ENCODE assay signal across 8 mouse cellular contexts in genomic region chr12:111769816-111770577, GRCm38 (mm10). TPM values are rescaled to one million over a fixed set of nuclear protein-coding genes. Genes with fewer than 3 reads are reported as not detected.
DNase-seq lines count a peak whose midpoint lies in the region; ATAC-seq lines count a peak whose summit lies in the region.

No protein-coding gene starts in this region.

- peak overlapping the region; percentile 67 for H3K27ac ChIP-seq in hindbrain, embryonic 13.5 days
- H3K27ac ChIP-seq in hindbrain, embryonic 11.5 days (ENCODE audit: low read depth, low read length): no peak overlapping the region
- peak overlapping the region; percentile 36; the same call in 1 of the 2 replicates for H3K27ac ChIP-seq in brown adipose tissue, adult 24 weeks (replicated peaks; ENCODE audit: low read depth, low read length)
- peak overlapping the region; percentile 68 for H3K27ac ChIP-seq in limb, embryonic 15.5 days

- H3K9ac ChIP-seq in hindbrain, embryonic 13.5 days: peak overlapping the region; percentile 13; the same call in 1 of the 2 replicates
- H3K9ac ChIP-seq in hindbrain, embryonic 11.5 days (ENCODE audit: low read depth, low read length): no peak overlapping the region
- no peak overlapping the region for H3K9ac ChIP-seq in limb, embryonic 15.5 days

- H3K27me3 ChIP-seq in hindbrain, embryonic 13.5 days: no peaks in the 10 kb centered on the region
- H3K27me3 ChIP-seq in hindbrain, embryonic 11.5 days (ENCODE audit: control insufficient read depth, insufficient read depth, low read length): no peaks in the 10 kb centered on the region
- no peaks in the 10 kb centered on the region for H3K27me3 ChIP-seq in limb, embryonic 15.5 days

- H3K4me1 ChIP-seq in hindbrain, embryonic 13.5 days (replicated peaks): peaks cover 58% of the 10 kb centered on the region
- H3K4me1 ChIP-seq in hindbrain, embryonic 11.5 days (replicated peaks; ENCODE audit: control insufficient read depth, insufficient read depth, low read length): peaks cover 11% of the 10 kb centered on the region
- H3K4me1 ChIP-seq in brown adipose tissue, adult 24 weeks (ENCODE audit: control insufficient read depth, insufficient read depth, insufficient read length, low read length): peaks cover 20% of the 10 kb centered on the region
- peaks cover 24% of the 10 kb centered on the region for H3K4me1 ChIP-seq in limb, embryonic 15.5 days

- H3K9me3 ChIP-seq in hindbrain, embryonic 13.5 days: no peaks in the 10 kb centered on the region
- no peaks in the 10 kb centered on the region for H3K9me3 ChIP-seq in hindbrain, embryonic 11.5 days (ENCODE audit: control insufficient read depth, low read length)
- H3K9me3 ChIP-seq in limb, embryonic 15.5 days: no peaks in the 10 kb centered on the region

- no peak for DNase-seq in hindbrain, embryonic 11.5 days (ENCODE audit: low spot score)
- peak; percentile 60 for DNase-seq in brain, adult 2 months (ENCODE audit: low read depth, low spot score)
- DNase-seq in right cerebral cortex, postnatal 10 days (ENCODE audit: low spot score in 2 of 2): no peak
- no peak for DNase-seq in left cerebral cortex, adult 18-20 months (ENCODE audit: low spot score in 2 of 2)
- no peak for DNase-seq in cerebellum, postnatal 14 days

- WGBS in hindbrain, embryonic 13.5 days: 60% methylated on average over 8 of the region's 9 CpGs
- 71% methylated on average over 8 of the region's 9 CpGs for WGBS in hindbrain, embryonic 11.5 days
- 63% methylated on average over 8 of the region's 9 CpGs for WGBS in limb, embryonic 15.5 days

- no peak overlapping the region for H3K4me3 ChIP-seq in hindbrain, embryonic 13.5 days
- H3K4me3 ChIP-seq in hindbrain, embryonic 11.5 days (ENCODE audit: low read depth, low read length): no peak overlapping the region
- H3K4me3 ChIP-seq in brown adipose tissue, adult 24 weeks (ENCODE audit: insufficient read depth, low read depth, low read length): no peak overlapping the region
- no peak overlapping the region for H3K4me3 ChIP-seq in limb, embryonic 15.5 days

- peaks cover 32% of the 10 kb centered on the region for H3K36me3 ChIP-seq in hindbrain, embryonic 13.5 days
- peaks cover 10% of the 10 kb centered on the region; the same call in 1 of the 2 replicates for H3K36me3 ChIP-seq in hindbrain, embryonic 11.5 days (ENCODE audit: control insufficient read depth, insufficient read depth, low read length)
- H3K36me3 ChIP-seq in limb, embryonic 15.5 days: peaks cover 32% of the 10 kb centered on the region

- peak; percentile 44; the same call in 1 of the 2 replicates for ATAC-seq in hindbrain, embryonic 13.5 days (ENCODE audit: low FRiP score)
- no peak for ATAC-seq in hindbrain, embryonic 11.5 days (ENCODE audit: low FRiP score)
- no peak for ATAC-seq in limb, embryonic 15.5 days (ENCODE audit: insufficient number of reproducible peaks, low FRiP score, low TSS enrichment, low read depth)

- H3K4me2 ChIP-seq in hindbrain, embryonic 13.5 days: no peak overlapping the region
- H3K4me2 ChIP-seq in hindbrain, embryonic 11.5 days (replicated peaks; ENCODE audit: low read depth, low read length): no peak overlapping the region
- no peak overlapping the region for H3K4me2 ChIP-seq in limb, embryonic 15.5 days

RNA-seq across cellular contexts. Expression of gene Klc1, which starts 11.3 kb away (rescaled TPM):
- 571 and 589 TPM in 2 replicates for polyA plus RNA-seq in hindbrain, embryonic 13.5 days (2015; fragmentation: Nextera tagmentation; extraction: Ambion mirVana)
- 345 and 366 TPM in 2 replicates for polyA plus RNA-seq in hindbrain, embryonic 11.5 days (2014; fragmentation: Nextera tagmentation; extraction: Ambion mirVana)
- 20.6 and 63.5 TPM in 2 replicates for polyA plus RNA-seq in brown adipose tissue, adult 24 weeks (2012; ENCODE audit: insufficient read depth, insufficient read length, missing spikeins)
- polyA plus RNA-seq in limb, embryonic 15.5 days (2015; fragmentation: Nextera tagmentation; extraction: Ambion mirVana): 107 and 121 TPM in 2 replicates
- total RNA-seq in left cerebral cortex, adult 18-20 months (2021): 100 to 1,000 TPM; 794 to 814 TPM

RNA-seq across cellular contexts. Expression of gene Xrcc3, which starts 43.7 kb away (rescaled TPM):
- polyA plus RNA-seq in hindbrain, embryonic 13.5 days (2015; fragmentation: Nextera tagmentation; extraction: Ambion mirVana): 3.1 and 3.6 TPM in 2 replicates
- polyA plus RNA-seq in hindbrain, embryonic 11.5 days (2014; fragmentation: Nextera tagmentation; extraction: Ambion mirVana): 8.2 and 9.8 TPM in 2 replicates
- 3.8 and 6.8 TPM in 2 replicates for polyA plus RNA-seq in brown adipose tissue, adult 24 weeks (2012; ENCODE audit: insufficient read depth, insufficient read length, missing spikeins)
- 8.4 and 9.9 TPM in 2 replicates for polyA plus RNA-seq in limb, embryonic 15.5 days (2015; fragmentation: Nextera tagmentation; extraction: Ambion mirVana)
- total RNA-seq in left cerebral cortex, adult 18-20 months (2021): 1 to 10 TPM; 3.6 to 4.9 TPM

RNA-seq across cellular contexts. Expression of gene Zfyve21, which starts 44.0 kb away (rescaled TPM):
- polyA plus RNA-seq in hindbrain, embryonic 13.5 days (2015; fragmentation: Nextera tagmentation; extraction: Ambion mirVana): 38.4 and 42.9 TPM in 2 replicates
- 54.2 and 54.7 TPM in 2 replicates for polyA plus RNA-seq in hindbrain, embryonic 11.5 days (2014; fragmentation: Nextera tagmentation; extraction: Ambion mirVana)
- polyA plus RNA-seq in brown adipose tissue, adult 24 weeks (2012; ENCODE audit: insufficient read depth, insufficient read length, missing spikeins): 36.1 and 41.4 TPM in 2 replicates
- 122 and 141 TPM in 2 replicates for polyA plus RNA-seq in limb, embryonic 15.5 days (2015; fragmentation: Nextera tagmentation; extraction: Ambion mirVana)
- total RNA-seq in left cerebral cortex, adult 18-20 months (2021): 10 to 100 TPM; 20.7 to 21.1 TPM

RNA-seq across cellular contexts. Expression of gene Apopt1, which starts 56.9 kb away (rescaled TPM):
- 55.1 and 62.1 TPM in 2 replicates for polyA plus RNA-seq in hindbrain, embryonic 13.5 days (2015; fragmentation: Nextera tagmentation; extraction: Ambion mirVana)
- polyA plus RNA-seq in hindbrain, embryonic 11.5 days (2014; fragmentation: Nextera tagmentation; extraction: Ambion mirVana): 52.5 and 54.2 TPM in 2 replicates
- 123 and 134 TPM in 2 replicates for polyA plus RNA-seq in brown adipose tissue, adult 24 weeks (2012; ENCODE audit: insufficient read depth, insufficient read length, missing spikeins)
- polyA plus RNA-seq in limb, embryonic 15.5 days (2015; fragmentation: Nextera tagmentation; extraction: Ambion mirVana): 48.4 and 51.2 TPM in 2 replicates
- total RNA-seq in left cerebral cortex, adult 18-20 months (2021): 10 to 100 TPM; 36.6 to 39.1 TPM

RNA-seq across cellular contexts. Expression of gene Bag5, which starts 56.9 kb away (rescaled TPM):
- polyA plus RNA-seq in hindbrain, embryonic 13.5 days (2015; fragmentation: Nextera tagmentation; extraction: Ambion mirVana): 65.3 and 67.9 TPM in 2 replicates
- polyA plus RNA-seq in hindbrain, embryonic 11.5 days (2014; fragmentation: Nextera tagmentation; extraction: Ambion mirVana): 61.5 and 63.3 TPM in 2 replicates
- 16.2 and 18.1 TPM in 2 replicates for polyA plus RNA-seq in brown adipose tissue, adult 24 weeks (2012; ENCODE audit: insufficient read depth, insufficient read length, missing spikeins)
- polyA plus RNA-seq in limb, embryonic 15.5 days (2015; fragmentation: Nextera tagmentation; extraction: Ambion mirVana): 69.4 and 71.2 TPM in 2 replicates
- total RNA-seq in left cerebral cortex, adult 18-20 months (2021): 10 to 100 TPM; 61.7 to 62.1 TPM
